Mouse (Mus musculus): Measurements from ENCODE around the gene Slc37a1.
A peak's percentile ranks its signal among the peaks of the same experiment; 100 is the strongest.

The Slc37a1 gene

DNA sequence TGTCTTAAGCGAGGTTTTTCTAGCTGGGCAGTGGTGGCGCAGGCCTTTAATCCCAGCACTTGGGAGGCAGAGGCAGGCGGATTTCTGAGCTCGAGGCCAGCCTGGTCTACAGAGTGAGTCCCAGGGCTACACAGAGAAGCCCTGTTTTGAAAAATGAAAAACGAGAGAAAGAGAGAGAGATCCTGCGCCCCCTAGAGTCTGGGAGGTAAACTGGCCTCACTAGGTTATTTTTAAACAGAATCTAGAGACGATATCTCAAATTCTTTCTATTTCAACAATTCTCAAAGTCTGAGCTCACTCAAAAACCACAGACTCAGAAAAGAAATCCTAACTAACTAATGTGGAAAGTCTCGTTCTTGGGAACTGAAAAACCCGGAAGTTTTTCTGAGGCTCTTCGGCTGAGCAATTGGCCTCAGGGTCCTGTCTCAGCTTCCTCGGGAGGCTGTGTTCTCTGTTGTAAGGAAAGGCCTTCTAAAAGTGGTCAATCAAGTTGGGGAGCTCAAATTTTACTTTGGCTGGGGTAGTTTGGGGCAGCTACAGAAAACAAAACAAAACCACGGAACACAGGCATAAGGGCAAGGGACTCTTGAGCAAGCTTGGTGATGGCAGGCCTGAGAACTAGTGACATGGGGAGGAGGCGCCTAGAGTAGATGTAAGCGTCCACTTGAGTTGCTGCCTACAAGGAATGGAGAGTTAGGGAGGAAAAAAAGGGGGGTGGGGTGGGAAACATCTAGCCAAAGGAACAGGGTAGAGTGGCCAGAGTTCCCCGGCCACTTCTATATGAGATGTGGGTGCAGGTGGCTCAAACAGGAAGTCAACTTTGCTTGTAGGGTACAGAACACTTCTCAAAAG is 8.0 kb downstream of the Slc37a1 start:
- DNase-seq (ENCODE audit: low read depth): peak; percentile 84

DNA sequence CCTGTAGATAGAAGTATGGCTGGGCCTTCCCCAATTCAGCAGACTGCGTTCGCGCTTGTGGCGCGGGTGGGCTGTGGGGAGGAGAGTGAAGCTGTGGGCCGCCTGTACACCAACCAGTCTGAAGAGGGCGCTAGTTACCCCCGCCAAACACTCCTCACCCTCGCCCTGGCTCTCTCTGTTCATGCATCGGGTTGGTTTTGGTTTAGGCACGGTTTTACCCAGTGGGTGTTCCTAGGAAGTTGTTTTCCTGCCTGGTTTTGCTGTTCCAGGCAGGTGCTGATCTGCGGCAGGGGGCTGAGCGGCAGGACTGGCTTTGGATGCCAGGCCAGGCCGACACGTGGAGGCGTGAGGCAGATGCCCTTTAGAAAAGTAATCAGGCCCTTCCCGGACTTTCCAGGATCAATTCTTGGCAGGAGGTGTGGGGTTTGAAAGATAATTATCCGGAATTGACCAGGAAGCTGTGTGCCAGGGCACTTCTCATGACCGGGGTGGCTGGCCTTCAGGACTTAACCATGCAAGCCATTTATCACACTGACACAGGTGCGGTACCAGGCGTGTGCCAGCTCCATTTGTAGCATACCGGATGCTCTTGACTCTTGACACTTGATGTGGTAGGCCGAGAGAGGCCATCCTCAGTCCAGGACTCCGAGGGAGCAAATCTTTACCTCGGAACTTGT is 8.8 kb downstream of the Slc37a1 start:
- peak; percentile 90 for DNase-seq (ENCODE audit: low read depth)

DNA sequence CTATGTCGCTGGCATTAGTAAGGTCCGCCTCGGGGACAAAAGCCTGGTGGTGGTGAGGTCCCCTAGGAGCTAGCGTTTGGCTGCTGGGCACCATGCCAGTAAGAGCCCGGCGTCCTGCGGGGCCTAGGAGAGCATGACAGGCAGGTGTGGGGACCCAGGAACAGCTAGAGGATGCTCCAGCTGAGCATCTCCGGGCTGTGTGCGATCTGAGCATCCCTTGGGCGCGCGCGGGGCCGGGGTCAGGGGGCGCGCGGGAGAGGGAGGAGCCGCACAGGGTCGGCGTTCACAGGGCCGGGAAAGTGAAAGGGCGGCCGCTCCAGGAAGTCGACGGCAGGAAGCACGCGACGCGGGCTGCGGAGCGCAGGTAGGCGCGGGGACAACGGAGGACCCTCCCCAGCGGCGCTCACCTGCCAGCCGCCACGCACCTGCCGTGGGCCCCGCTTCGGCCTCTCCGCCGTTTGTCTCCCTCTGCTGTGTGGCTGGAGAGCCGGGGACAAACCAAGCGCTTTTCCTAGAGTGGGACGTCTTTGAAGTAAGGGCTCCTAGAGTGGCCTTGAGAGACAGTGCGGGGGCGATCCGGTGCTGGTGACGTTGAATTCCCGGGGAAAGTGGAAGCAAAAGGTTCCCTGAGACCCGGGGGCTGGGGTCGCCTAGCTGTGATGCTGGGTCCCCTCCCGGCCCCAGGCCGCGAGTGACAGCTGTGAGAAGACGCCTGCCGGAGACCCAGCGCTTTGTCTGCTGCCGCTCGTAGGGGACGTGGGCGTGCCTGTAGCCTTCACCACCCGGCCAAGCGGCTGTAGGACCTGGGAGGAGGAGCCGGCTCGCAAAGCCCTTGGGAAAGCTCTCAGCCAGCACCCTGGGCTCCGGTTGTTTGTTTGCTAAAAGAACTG is 9.5 kb downstream of the Slc37a1 start:
- DNase-seq (ENCODE audit: low read depth): peak; percentile 86

DNA sequence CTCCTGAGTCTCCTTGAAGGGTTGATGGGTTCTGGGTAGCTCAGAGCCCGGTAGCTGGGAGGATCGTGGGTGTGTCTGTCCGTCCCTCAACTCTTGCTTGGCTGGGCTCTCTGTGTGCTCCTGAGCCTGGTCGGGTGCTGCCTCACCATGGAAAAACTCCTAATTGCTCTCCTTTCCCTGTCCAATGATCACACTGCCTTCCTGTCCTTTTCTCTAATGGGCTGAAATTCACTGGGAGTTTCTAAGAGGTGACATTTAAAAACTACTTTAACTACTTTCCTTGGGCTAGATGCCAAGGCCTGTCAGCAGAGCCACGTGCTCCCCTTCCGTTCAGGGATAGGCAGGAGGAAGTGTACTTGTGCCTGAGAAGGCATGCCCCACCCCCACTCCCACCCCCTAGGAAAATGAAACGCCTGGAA is 10.9 kb downstream of the Slc37a1 start:
- DNase-seq (ENCODE audit: low read depth): no peak

DNA sequence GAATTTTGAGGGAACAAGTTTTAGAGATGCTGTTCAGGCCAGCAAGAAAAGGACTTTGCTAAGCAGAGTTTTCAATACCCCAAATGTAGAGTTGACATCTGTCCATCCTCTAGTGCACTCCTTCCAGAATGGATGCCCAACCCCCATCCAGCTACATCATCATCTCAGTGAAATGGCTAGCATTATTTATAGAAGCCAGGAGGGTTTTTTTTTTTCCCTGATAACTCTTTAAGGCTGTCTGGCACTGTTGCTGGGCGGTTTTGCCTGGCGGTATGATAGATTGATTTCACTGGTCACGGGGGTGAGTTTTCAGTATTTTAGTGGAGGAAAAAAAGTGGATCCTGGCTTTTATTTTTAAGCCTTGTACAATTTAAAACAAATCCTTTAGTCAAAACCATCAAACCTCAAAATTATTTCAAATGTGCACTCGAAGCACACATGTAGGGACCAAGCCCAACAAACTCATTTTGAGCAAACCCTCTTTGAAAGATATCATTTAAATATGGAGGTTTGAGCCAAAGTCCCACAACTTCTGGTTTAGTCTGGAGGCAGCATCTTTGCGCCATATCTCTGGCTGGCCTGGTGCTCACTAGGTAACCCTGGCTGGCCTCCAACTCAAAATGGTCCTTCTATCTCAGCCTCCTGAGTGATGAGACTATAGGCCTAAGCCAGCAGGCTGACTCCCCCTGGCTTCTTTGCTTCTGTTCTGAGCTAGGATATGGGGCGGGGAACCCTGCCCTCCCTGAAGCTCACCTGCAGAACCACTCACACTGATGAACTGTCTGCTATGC is 12.0 kb downstream of the Slc37a1 start:
- DNase-seq (ENCODE audit: low read depth): no peak

DNA sequence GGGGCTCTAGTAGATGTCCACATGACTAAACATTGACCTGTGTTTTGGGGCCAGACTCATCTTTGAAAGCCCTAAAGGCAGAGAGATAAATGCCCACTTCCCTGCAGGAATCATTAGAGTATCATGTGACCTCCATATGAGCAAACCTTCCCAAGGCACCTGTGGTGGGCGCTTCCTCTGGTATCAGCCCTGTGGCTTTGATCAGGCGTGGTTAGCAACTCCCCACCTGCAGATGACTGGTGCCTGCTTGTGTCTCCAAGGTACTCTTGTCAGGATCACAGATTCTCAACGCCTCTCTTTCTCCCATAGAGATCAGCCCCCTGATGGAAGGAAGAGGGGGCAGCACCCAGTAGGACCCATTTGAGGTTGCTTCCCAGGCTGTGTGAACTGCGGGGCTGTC is 13.4 kb downstream of the Slc37a1 start:
- no peak for DNase-seq (ENCODE audit: low read depth)

DNA sequence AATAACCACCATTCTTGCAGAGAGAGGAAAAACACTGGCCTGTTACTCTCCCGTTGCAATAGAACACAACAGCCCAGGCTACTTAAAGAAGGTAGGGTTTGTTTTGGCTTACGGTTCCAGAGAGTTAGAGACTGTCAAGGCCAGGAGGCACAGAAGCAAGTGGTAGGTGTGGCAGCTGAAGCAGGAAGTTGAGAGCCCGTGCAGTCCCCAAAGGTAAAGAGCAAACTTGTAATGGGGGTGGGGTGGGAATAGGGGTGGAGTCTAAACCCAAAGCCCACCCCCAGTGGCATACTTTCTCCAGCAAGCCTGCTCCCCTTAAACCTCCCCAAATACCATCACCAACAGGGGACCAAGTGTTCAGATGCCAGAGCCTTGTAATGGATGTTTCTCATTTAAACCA is 14.1 kb downstream of the Slc37a1 start:
- peak; percentile 23 for DNase-seq (ENCODE audit: low read depth)

DNA sequence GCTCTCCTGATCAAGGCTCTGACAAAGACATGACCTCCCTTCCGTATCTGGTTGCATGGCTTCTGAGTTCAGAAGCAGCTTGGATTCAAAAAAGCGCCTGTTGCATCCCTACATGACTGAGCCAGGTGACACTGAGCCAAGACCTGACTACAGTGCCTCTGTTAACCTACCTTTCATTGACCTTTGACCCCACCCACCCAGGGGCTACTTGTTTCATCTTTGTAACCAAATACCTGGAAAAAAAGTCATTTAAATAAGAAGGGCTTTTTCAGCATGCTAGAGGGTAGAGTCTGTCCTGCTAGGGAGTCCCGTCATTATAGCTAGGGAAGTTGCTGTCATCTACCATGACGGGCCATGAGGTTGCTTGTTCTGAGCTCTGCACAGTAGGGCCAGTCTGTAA is 16.8 kb downstream of the Slc37a1 start:
- no peak for DNase-seq (ENCODE audit: low read depth)

DNA sequence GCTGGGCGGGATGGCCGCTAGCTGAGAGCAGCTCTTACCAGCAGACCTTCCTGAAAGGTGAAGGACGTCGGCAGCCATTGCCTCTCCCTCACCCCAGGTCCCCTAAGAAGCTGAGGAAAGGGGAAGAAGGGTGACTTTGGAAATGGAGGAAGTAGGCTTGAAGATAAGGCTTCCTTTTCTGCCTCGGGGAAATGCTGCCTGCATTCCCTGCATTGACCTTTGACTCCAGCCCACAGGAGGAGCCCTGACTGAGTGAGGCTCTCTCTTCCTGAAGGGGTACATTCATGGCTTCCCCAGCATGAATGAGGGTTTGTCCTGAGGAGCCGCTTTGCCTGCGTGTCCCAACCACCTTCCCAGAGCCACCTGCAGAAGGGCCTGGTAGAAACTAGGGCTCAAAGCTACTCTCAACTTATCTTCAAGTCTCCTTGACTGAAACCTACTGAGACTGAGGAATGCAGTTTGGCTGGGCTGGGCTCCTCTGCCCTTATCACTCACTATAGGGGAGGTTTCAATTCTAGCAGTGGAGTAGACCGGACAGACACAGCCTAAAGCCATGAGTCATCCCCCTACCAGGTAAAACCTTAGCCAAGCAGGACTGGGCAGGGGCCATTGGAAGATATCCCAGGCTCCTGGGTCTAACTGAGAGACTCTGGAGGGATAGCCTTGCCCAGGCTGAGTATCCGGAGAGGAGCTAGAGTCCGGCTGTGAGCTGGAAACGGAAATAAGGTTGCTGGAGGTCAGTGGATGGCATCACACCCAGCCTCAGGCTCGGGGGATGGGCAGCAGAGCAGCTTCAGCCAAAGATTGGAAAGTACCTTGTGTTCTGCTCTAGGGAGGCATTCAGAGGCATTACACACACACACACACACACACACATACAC is 18.5 kb downstream of the Slc37a1 start:
- no peak for DNase-seq (ENCODE audit: low read depth)

DNA sequence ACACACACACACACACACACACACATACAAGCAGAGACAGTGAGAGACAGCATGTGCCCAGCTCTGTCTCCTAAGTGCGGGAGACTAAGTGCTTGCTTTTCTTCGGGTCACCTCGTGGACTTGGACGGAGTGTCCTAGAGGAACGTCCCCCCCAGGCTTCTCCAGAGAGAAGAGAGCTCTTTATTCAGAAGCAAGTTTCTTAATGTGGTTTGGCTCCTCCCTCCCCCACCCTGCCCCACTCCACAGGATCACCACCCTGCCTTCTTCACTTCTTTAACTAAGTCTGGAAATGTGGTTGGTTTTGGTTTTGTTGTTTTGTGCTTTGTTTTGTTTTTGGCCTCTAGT is 19.2 kb downstream of the Slc37a1 start:
- peak; percentile 62 for DNase-seq (ENCODE audit: low read depth)

DNA sequence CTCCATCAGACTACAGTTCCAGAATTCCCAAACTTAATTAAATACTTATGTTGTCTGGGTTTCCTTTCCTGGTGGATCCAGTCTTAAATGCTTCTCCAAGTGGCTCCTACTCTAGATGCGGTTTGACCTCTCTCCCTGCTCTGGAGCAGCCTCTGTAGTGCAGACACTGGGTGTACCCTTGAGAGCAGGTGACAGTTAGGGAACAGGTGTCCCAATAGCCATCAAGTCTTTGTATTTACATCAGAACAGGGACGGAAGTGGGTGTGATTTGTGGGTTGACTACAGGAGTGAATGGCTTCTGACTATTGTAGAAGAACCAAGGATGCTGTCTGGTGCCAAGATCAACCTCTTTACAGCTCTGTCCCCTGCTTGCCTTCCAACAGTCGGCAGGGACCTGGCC is 21.2 kb downstream of the Slc37a1 start:
- DNase-seq (ENCODE audit: low read depth): no peak

DNA sequence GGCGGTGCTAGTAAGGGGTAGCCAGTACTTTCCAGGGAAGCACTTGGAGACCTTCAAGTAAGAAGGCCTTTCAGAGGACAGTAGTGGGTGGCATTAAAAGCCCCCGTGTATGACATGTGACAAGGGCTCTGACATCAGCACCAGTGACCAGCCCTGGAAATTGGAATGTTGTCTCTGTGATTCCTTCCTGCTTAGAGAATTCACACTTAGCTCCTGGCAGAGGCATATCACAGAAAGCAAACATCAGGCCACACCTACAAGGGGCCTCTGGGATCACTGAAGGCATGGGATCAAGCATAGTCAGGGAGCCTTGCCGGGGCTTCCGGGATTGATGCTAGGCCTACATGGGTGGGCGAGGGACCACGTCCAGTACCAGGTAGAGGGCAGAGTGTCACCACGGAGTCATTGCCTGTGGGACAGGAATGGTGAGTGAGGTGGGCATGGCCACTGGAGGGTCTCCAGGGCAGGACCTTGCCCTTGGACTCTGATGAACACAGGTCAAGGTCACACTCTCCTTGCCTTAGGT is 21.8 kb downstream of the Slc37a1 start:
- DNase-seq (ENCODE audit: low read depth): no peak

DNA sequence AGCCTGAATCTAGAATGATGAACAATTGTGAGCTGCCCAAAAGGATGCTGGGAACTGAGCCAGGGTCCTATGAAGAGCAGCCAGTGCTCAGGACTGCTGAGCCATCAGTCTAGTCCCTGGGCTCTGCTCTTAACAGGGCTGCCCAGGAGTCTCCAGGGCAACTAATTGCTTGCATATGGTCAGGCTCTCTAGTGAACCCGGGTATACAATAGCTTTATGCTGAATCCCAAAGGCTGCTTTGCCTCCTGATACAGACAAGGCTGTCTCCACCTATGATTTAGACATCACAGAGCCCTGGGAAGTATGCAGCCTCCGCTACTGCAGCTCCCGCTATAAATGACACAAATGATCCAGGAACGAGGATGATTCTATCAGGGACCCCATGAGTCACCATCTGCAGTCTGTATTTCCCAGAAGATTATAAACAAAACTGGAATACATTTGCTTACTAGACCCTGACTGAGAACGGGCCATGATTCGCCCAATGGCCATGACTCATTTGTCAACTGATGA is 22.7 kb downstream of the Slc37a1 start:
- DNase-seq (ENCODE audit: low read depth): no peak

DNA sequence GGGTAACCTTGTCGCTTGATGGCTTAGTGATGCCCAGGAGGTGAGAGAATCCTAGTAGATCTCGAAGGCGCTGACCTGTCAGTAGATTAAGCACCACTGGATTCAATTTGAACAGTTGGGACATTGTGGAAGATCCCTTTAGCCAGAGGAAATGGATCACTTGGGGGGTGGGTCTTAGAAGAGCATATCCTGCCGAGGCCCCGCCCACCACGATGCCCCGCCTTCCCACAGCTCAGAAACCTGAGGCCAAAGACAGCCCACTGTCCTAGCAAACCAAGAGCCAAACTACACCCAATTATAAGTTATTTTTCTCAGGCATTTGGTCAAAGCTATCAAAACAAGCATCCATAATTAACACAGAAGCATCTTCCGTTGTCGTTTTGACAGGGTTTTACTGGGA is 24.5 kb downstream of the Slc37a1 start:
- DNase-seq (ENCODE audit: low read depth): no peak

DNA sequence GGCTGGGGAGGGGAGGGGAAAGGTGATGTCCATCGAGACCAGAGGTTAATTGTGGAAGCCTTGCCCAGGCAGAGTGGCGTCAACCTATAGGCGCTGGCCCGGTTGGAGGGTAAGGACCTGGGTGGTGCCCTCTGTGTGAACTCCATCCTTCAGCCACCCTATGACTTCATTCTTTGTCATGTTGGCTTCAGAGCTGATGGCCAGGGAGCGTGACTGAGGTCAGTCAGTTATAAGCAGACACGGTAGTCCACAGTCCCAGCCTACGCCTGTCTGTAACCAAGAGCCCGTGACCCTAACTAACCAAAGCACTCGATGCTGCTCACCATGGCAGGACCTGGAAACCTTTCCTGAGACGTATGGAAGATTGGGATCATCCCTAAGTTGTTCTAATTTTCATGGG is 26.1 kb downstream of the Slc37a1 start:
- no peak for DNase-seq (ENCODE audit: low read depth)

DNA sequence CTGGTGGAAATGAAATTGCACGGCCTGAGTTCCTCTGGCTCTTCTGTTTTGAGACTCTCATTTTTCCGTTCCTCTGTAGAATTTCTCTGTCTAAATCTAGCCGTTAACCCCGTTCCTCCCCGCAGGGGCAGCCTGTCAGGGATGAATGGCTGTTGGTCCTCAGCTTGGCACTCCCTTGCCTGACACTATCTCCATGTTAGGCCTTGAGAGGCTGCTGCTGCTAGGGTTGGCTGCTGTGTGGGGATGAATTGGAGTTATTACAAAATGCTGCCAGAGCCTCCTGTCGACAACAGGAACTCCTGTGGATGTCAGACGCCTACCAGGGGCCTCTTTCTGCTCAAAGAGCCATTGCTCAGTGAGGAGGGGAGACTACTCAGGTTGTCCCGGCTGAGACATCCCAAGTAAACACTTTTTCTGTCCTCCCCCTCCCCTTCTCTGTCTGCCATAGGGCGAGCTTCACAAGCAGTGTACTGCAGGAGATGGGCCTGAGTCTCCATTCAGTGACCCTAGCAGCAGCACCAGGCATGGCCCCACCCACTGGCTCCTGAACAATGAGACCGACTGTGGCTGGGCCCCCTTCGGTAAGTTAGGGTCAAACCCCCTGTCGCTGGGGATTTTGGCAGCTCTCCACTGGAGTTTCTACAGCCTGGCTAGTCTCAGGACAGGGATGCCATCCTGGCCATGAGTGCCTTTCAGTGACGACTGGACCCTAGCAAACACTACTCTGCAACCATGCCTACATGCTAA is 28.6 kb downstream of the Slc37a1 start:
- DNase-seq (ENCODE audit: low read depth): no peak

DNA sequence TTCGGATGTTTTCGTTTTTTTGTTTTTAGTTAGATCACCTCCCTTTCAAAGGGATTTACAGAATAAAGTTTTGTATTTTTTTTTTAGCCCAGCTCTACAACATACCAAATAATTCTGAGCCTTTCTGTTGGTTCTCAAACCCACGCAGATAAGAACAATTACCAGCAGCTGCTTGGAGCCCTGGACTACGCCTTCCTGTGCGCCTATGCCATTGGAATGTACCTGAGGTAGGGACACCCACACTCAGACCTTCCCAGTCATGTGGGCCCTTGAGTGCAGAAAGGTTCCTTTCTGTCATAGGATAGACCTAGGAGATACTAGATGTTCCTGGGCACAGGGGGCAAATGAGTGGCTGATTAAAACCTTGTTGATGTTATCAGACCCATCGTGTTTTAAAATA is 29.4 kb downstream of the Slc37a1 start:
- no peak for DNase-seq (ENCODE audit: low read depth)

DNA sequence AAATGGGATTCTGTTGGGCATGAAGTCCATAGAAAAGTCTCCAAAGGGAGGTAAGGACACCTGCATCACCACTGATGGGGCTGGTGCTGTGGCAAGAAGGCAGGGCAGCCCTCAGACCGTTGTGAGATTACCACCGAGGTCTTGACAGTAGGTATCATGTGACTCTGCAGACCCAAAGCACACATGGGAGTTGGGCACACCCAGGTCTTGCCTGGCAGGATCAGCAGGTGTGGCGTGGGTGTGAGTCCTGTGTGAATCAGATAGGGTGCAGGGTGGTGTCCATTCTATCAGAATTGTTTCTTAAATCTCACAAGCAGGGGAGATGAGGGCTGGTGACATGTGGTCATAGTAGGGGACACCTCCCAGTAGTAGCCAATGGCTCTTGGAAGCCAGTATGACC is 30.4 kb downstream of the Slc37a1 start:
- no peak for DNase-seq (ENCODE audit: low read depth)

DNA sequence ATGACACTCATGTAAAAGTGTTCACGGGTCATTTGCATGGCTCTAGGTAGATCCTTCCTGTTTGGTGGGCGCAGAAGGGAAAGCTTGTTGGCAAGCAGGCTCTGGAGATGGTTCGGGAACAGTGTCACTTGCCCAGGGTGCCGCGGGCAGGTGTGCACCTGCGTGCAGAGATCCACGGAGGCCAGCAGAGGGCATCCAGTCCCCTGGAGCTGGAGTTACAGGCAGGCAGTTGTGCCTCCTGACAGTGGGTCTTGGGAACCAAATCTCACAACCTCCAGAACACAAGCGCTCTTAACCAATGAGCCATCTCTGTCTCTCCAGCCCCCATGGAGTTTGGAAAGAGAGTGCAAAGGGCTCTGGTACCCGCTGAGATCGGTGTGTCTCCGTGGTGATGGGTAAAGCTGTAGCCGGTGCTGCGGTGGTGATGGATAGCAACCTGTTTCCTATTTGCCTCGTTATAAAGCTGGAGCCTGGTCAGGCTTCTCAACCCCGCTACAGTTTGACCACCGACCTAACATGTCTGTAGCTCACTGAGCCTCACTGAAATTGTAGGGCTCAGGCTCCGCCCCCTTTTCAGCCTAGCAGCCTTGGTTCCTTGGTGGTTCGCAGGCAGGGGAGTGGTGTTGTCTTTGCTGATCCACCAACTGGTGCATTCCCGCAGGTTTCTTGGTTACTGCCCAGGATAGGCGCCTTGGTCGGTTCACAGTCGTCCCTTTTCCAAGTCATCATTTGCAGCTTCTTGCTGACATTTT is 31.1 kb downstream of the Slc37a1 start:
- DNase-seq (ENCODE audit: low read depth): no peak

Measured in induced T-regulatory cell, adult 2 months (primary cell).